Comparison of ENCODE assay signal across 20 mouse cellular contexts in the genomic region with DNA sequence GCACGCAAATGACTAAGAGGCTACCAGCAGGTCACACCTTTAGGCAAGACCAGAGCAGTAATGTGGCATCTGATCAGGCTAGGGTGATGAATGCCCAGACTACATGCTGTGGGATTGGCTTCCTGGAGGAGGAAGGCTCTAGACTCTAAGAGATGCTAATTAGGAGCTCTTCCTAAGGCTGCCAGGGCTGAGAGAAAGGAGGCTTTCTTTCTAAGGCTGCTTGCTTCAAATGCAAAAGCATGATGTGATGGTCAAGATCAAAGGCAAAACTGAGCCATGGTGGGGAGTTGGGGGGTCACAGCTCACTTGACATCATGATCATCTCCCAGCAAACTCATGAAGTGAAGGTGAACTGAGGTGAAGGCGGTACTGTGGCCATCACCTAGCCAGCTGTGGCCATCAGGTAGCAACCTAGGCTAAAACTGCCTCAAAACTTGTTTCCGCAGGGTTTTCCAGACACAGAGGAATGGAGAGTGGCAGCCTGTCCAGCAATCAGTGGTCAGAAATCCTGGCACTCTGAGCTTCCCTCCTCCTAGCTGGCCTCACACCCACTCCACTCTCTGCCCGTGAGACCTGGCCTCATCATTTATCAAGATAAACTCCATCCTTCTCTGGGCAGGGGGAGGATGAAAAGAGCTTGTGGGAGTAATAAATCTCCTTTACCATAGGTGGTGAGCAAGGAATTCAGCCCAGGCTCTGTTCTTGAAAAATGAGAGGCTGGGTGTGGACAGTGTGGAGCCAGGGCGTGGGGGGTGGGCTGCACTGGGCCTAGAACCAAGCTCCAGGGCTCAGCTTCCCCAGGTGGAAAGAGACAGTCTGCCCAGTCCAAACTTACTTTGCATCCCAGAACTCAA.
DNase-seq lines count a peak whose midpoint lies in the region; ATAC-seq lines count a peak whose summit lies in the region.
"Had no signal": no experiment of that assay in that cellular context is flagged by ENCODE, and none has a peak within 500 bp of the region (broad histone marks: within the 10 kb centered on the region; RNA-seq: fewer than 3 reads in every experiment).

No protein-coding gene starts in this region.

- H3K9me3 ChIP-seq in hindbrain, embryonic 16.5 days (ENCODE audit: control insufficient read depth, low read length) = no peaks in the 10 kb centered on the region
- no peaks in the 10 kb centered on the region for H3K9me3 ChIP-seq in hindbrain, embryonic 12.5 days (replicated peaks)
- no peaks in the 10 kb centered on the region for H3K9me3 ChIP-seq in limb, embryonic 12.5 days
- H3K9me3 ChIP-seq in limb, embryonic 10.5 days (replicated peaks) = no peaks in the 10 kb centered on the region
- H3K9me3 ChIP-seq: forebrain, embryonic 10.5 days; neural tube, embryonic 13.5 days; stomach, embryonic 15.5 days had no signal

- no peaks in the 10 kb centered on the region for H3K4me1 ChIP-seq in hindbrain, embryonic 16.5 days (ENCODE audit: control insufficient read depth, insufficient read depth, low read depth, low read length)
- H3K4me1 ChIP-seq in hindbrain, embryonic 12.5 days = no peaks in the 10 kb centered on the region
- no peaks in the 10 kb centered on the region for H3K4me1 ChIP-seq in limb, embryonic 12.5 days (replicated peaks)
- H3K4me1 ChIP-seq in limb, embryonic 10.5 days = peaks cover 15% of the 10 kb centered on the region
- H3K4me1 ChIP-seq: forebrain, embryonic 10.5 days; stomach, embryonic 15.5 days had no signal

- H3K36me3 ChIP-seq in hindbrain, embryonic 16.5 days (ENCODE audit: control insufficient read depth, insufficient read depth, low read length) = no peaks in the 10 kb centered on the region
- H3K36me3 ChIP-seq in hindbrain, embryonic 12.5 days = no peaks in the 10 kb centered on the region
- H3K36me3 ChIP-seq in limb, embryonic 12.5 days = no peaks in the 10 kb centered on the region
- H3K36me3 ChIP-seq in limb, embryonic 10.5 days = no peaks in the 10 kb centered on the region
- H3K36me3 ChIP-seq: forebrain, embryonic 10.5 days; neural tube, embryonic 13.5 days; stomach, embryonic 15.5 days had no signal

- peak; percentile 36 for DNase-seq in embryo, embryonic 10.5 days (ENCODE audit: low spot score)
- DNase-seq in embryo, embryonic 9.5 days (ENCODE audit: extremely low spot score) = no peak
- DNase-seq in limb, embryonic 10.5 days (ENCODE audit: low spot score) = no peak
- peak; percentile 58 for DNase-seq in mesoderm, embryonic 11.5 days (ENCODE audit: low read depth, low spot score)
- DNase-seq in natural killer cell, adult 2 months (ENCODE audit: low spot score in 2 of 2) = no peak
- DNase-seq: adrenal gland, postnatal 25 days; cerebellum, adult 11 months; forebrain, postnatal 0 days; kidney, postnatal 10 days; liver had no signal

- no peak overlapping the region for H3K9ac ChIP-seq in hindbrain, embryonic 16.5 days (ENCODE audit: low read depth, low read length)
- H3K9ac ChIP-seq in hindbrain, embryonic 12.5 days = no peak overlapping the region
- H3K9ac ChIP-seq in limb, embryonic 12.5 days (replicated peaks) = no peak overlapping the region
- H3K9ac ChIP-seq: forebrain, postnatal 0 days; hindbrain, embryonic 14.5 days; neural tube, embryonic 13.5 days; stomach, embryonic 15.5 days had no signal

- H3K27me3 ChIP-seq in hindbrain, embryonic 16.5 days (replicated peaks; ENCODE audit: control insufficient read depth, insufficient read depth, low read length) = no peaks in the 10 kb centered on the region
- H3K27me3 ChIP-seq in hindbrain, embryonic 12.5 days = no peaks in the 10 kb centered on the region
- H3K27me3 ChIP-seq in limb, embryonic 12.5 days = peaks cover 41% of the 10 kb centered on the region
- H3K27me3 ChIP-seq in limb, embryonic 10.5 days (ENCODE audit: low read depth, poor library complexity, severe bottlenecking) = peaks cover 66% of the 10 kb centered on the region
- H3K27me3 ChIP-seq: neural tube, embryonic 13.5 days; Patski; stomach, embryonic 15.5 days had no signal

- H3K4me2 ChIP-seq in hindbrain, embryonic 16.5 days (ENCODE audit: low read length) = no peak overlapping the region
- no peak overlapping the region for H3K4me2 ChIP-seq in hindbrain, embryonic 12.5 days (replicated peaks)
- no peak overlapping the region for H3K4me2 ChIP-seq in limb, embryonic 12.5 days
- H3K4me2 ChIP-seq: hindbrain, embryonic 14.5 days; neural tube, embryonic 13.5 days; stomach, embryonic 15.5 days had no signal

- WGBS in hindbrain, embryonic 16.5 days = 62% methylated on average over 5 of the region's 5 CpGs
- 73% methylated on average over 5 of the region's 5 CpGs for WGBS in hindbrain, embryonic 12.5 days
- 55% methylated on average over 5 of the region's 5 CpGs for WGBS in limb, embryonic 12.5 days
- WGBS in limb, embryonic 10.5 days = 49% methylated on average over 5 of the region's 5 CpGs

- no peak overlapping the region for H3K4me3 ChIP-seq in hindbrain, embryonic 16.5 days (ENCODE audit: low read length)
- H3K4me3 ChIP-seq in hindbrain, embryonic 12.5 days = no peak overlapping the region
- no peak overlapping the region for H3K4me3 ChIP-seq in limb, embryonic 12.5 days (replicated peaks)
- H3K4me3 ChIP-seq in limb, embryonic 10.5 days = no peak overlapping the region
- H3K4me3 ChIP-seq: forebrain, embryonic 10.5 days; layer of hippocampus, adult 2 months; neural tube, embryonic 13.5 days; stomach, embryonic 15.5 days had no signal

- peak; percentile 65 for ATAC-seq in hindbrain, embryonic 16.5 days
- no peak for ATAC-seq in hindbrain, embryonic 12.5 days (ENCODE audit: low FRiP score)
- peak; percentile 26; the same call in 1 of the 2 replicates for ATAC-seq in limb, embryonic 12.5 days (ENCODE audit: insufficient number of reproducible peaks, insufficient read depth, low FRiP score, low TSS enrichment, low read depth)
- ATAC-seq: CD4-positive, CD25-positive, alpha-beta regulatory T cell, adult 4 months; forebrain, postnatal 0 days; Patski had no signal

- no peak overlapping the region for H3K27ac ChIP-seq in hindbrain, embryonic 16.5 days (ENCODE audit: low read depth, low read length)
- no peak overlapping the region for H3K27ac ChIP-seq in hindbrain, embryonic 12.5 days
- H3K27ac ChIP-seq in limb, embryonic 12.5 days = no peak overlapping the region
- no peak overlapping the region for H3K27ac ChIP-seq in limb, embryonic 10.5 days
- H3K27ac ChIP-seq: forebrain, embryonic 10.5 days; hindbrain, embryonic 14.5 days; layer of hippocampus, adult 2 months; neural tube, embryonic 13.5 days; stomach, embryonic 15.5 days had no signal

Comparison
In these comparisons a context has a peak if more than half of its experiments do, and no peak if none do; other contexts are left out.
1. DNase-seq: peak in embryo, embryonic 10.5 days (single experiment) and mesoderm, embryonic 11.5 days (single experiment); none in embryo, embryonic 9.5 days (single experiment), limb, embryonic 10.5 days (single experiment) and natural killer cell, adult 2 months (0 of 2).